Mouse (Mus musculus) E14TG2a.4 (cell line): ENCODE measurements at regions not wholly inside any gene's neighbourhood (a gene's known extent, or its start where the extent isn't known, plus 50 kb on each side); places are given as distances from the start of the nearest gene placed in this dataset.

Experiments
- CTCF ChIP-seq: conservative IDR thresholded peaks from 2 replicates; pipeline ENCODE4 v1.5.1; 2014; ENCODE audit warnings: low read length
- NANOG ChIP-seq: IDR thresholded peaks from 2 replicates; pipeline ENCODE4 v1.6.1; 2014; ENCODE audit warnings: borderline replicate concordance, low read length, mixed read lengths
- POU5F1 ChIP-seq: IDR thresholded peaks from 2 replicates; pipeline ENCODE4 v1.6.1; 2014; ENCODE audit warnings: low read length, borderline replicate concordance

- TF ChIP-seq CTCF (no peak), NANOG (no peak), POU5F1 (no peak)
These were observed 285.3 kb downstream of the Cdh26 start for GRCm38 (mm10) chr2:178715500-178716245.
